Mouse (Mus musculus): ENCODE data around the gene Slc12a6. TPM values are rescaled to one million over a fixed set of nuclear protein-coding genes. Genes with fewer than 3 reads are reported as not detected.
A peak's percentile ranks its signal among the peaks of the same experiment; 100 is the strongest.

Slc12a6 gene
- polyA plus RNA-seq (2016; fragmentation: Nextera tagmentation; extraction: Ambion mirVana), result 10.6 and 11.4 TPM in 2 replicates

DNA sequence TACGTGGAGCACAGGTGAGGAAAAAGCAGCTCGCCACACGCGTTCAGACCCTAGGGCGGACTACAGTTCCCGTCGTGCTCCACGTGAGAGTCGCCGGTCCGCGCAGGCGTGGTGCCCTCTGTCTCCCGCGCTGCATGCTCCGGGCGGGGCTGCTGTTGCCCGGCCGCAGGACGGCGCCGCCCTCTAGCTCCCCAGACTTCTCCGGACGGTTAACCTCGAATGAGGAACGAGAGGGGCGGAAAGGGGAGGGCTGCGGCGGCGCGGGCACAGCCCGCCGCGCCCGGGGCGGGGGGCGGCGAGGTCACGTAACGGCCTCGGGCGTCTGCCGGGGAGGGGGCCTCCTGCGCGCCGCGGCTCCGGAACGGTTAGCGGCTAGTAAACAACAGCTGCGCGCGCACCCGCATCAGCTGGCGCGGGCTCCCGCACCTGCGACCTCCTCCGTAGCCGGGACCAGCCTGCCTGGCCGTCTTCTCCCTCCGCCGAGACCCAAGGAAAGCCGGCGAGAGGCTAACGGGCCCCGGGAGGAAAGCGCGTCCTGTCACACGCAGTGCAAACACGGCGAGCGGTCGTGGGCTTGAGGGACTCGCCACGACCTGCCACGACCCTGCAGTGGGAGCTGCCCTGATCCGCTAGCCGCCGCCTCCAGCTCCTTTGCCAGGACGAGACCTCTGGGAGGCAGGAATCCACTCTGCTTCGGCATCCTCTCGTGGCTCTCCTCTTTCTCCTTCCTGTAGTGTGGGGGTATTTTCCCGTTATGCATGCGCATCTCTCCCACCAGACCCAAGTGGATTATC lies at the start of gene Slc12a6:
Slc12a6 (plus strand) TSS at position 378 of the 794 bp plus-strand sequence.
- Histone ChIP-seq H3K4me2 (peak within 1 kb of the TSS; percentile 93), H3K27me3 (no peaks in the 10 kb centered on the region), H3K4me1 (replicated peaks) (peaks cover 20% of the 10 kb centered on the region), H3K27ac (peak within 1 kb of the TSS; percentile 89), H3K36me3 (no peaks in the 10 kb centered on the region), H3K4me3 (replicated peaks) (peak within 1 kb of the TSS; percentile 74), H3K9me3 (no peaks in the 10 kb centered on the region), H3K9ac (replicated peaks) (peak within 1 kb of the TSS; percentile 75)
- WGBS, result under 1% methylated on average over 76 of the region's 85 CpGs
- ATAC-seq (ENCODE audit: insufficient number of reproducible peaks, insufficient read depth, low FRiP score, low TSS enrichment, low read depth), result peak; percentile 94

- Histone ChIP-seq H3K4me1 (replicated peaks) (no peaks in the 10 kb centered on the region), H3K9ac (replicated peaks) (no peak overlapping the region), H3K4me2 (no peak overlapping the region), H3K36me3 (no peaks in the 10 kb centered on the region), H3K4me3 (replicated peaks) (no peak overlapping the region), H3K27ac (no peak overlapping the region), H3K9me3 (no peaks in the 10 kb centered on the region), H3K27me3 (no peaks in the 10 kb centered on the region)
- WGBS, result 3% methylated on average over 1 of the region's 1 CpGs
- ATAC-seq (ENCODE audit: insufficient number of reproducible peaks, insufficient read depth, low FRiP score, low TSS enrichment, low read depth), result no peak; the same call in 1 of the 2 replicates
Measured at GRCm38 (mm10) chr2:112215977-112216376, 49.6 kb upstream of the Slc12a6 start.

DNA sequence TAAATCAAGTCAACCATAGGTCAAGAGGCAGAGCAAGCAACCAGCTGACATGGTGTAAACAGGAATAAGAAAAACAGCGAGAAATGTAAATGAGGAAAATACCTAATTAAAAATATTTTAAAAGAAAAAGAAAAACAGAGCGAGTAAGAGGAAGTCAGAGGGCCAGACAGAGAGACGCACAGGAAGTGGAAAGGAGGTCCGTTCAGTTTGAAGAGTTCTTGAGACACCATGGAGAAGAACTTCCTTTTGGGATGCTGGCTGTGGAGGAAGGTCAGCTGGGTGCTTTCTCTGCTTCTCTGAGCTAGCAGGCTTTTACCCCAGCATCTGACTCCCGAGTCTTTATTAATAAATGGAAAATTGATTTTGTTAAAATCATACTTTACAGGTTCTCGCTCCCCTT lies 48.0 kb upstream of the Slc12a6 start:
- no peaks in the 10 kb centered on the region for H3K4me1 ChIP-seq (replicated peaks)

GRCm38 (mm10) chr2:112220880-112221279 lies 44.7 kb upstream of the Slc12a6 start:
- Histone ChIP-seq H3K27ac (no peak overlapping the region), H3K27me3 (no peaks in the 10 kb centered on the region), H3K9ac (replicated peaks) (no peak overlapping the region), H3K4me1 (replicated peaks) (no peaks in the 10 kb centered on the region), H3K36me3 (no peaks in the 10 kb centered on the region), H3K4me3 (replicated peaks) (no peak overlapping the region), H3K9me3 (no peaks in the 10 kb centered on the region), H3K4me2 (no peak overlapping the region)
- no peak for ATAC-seq (ENCODE audit: insufficient number of reproducible peaks, insufficient read depth, low FRiP score, low TSS enrichment, low read depth)
- 87% methylated on average over 5 of the region's 5 CpGs for WGBS

More for the DNA sequence above, 48.0 kb upstream of the Slc12a6 start:
- no peak overlapping the region for H3K4me2 ChIP-seq
- no peak for ATAC-seq (ENCODE audit: insufficient number of reproducible peaks, insufficient read depth, low FRiP score, low TSS enrichment, low read depth)
- no peak overlapping the region for H3K4me3 ChIP-seq (replicated peaks)
- WGBS, result 76% methylated on average over 6 of the region's 6 CpGs
- H3K27me3 ChIP-seq, result no peaks in the 10 kb centered on the region
- no peak overlapping the region for H3K9ac ChIP-seq (replicated peaks)
- H3K9me3 ChIP-seq, result no peaks in the 10 kb centered on the region
- no peak overlapping the region for H3K27ac ChIP-seq
- H3K36me3 ChIP-seq, result no peaks in the 10 kb centered on the region

GRCm38 (mm10) chr2:112222607-112223006 lies 43.0 kb upstream of the Slc12a6 start:
- 81% methylated on average over 5 of the region's 5 CpGs for whole genome bisulfite sequencing
- Histone ChIP-seq H3K9ac (replicated peaks) (no peak overlapping the region), H3K9me3 (no peaks in the 10 kb centered on the region), H3K4me2 (no peak overlapping the region), H3K4me1 (replicated peaks) (no peaks in the 10 kb centered on the region), H3K4me3 (replicated peaks) (no peak overlapping the region), H3K36me3 (no peaks in the 10 kb centered on the region), H3K27me3 (no peaks in the 10 kb centered on the region), H3K27ac (no peak overlapping the region)
- ATAC-seq (ENCODE audit: insufficient number of reproducible peaks, insufficient read depth, low FRiP score, low TSS enrichment, low read depth), result no peak

DNA sequence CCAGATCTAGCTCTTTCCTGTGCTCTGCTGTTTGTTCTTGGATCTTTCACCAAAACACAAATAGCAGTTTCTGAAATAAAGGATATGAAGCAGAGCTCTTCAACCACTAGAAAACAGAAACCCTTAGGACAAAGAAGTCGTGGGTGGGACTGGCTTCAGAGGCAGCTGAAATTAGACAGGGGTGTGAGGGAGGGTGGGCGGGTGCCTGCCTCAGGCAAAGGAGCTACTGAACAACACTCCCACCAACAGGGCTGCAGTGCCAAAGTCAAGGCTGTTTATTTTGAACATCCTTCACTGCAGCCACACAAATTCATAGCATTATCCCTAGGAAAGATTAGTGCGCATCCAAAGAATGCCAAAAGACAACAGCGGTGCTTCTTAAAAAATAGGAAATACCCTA lies 41.3 kb upstream of the Slc12a6 start:
- no peak overlapping the region for H3K4me2 ChIP-seq
- 64% methylated on average over 4 of the region's 4 CpGs for WGBS
- H3K4me1 ChIP-seq (replicated peaks), result no peaks in the 10 kb centered on the region
- no peak overlapping the region for H3K9ac ChIP-seq (replicated peaks)
- H3K27me3 ChIP-seq, result no peaks in the 10 kb centered on the region
- no peaks in the 10 kb centered on the region for H3K36me3 ChIP-seq
- no peaks in the 10 kb centered on the region for H3K9me3 ChIP-seq
- H3K27ac ChIP-seq, result no peak overlapping the region
- no peak overlapping the region for H3K4me3 ChIP-seq (replicated peaks)
- no peak for ATAC-seq (ENCODE audit: insufficient number of reproducible peaks, insufficient read depth, low FRiP score, low TSS enrichment, low read depth)

DNA sequence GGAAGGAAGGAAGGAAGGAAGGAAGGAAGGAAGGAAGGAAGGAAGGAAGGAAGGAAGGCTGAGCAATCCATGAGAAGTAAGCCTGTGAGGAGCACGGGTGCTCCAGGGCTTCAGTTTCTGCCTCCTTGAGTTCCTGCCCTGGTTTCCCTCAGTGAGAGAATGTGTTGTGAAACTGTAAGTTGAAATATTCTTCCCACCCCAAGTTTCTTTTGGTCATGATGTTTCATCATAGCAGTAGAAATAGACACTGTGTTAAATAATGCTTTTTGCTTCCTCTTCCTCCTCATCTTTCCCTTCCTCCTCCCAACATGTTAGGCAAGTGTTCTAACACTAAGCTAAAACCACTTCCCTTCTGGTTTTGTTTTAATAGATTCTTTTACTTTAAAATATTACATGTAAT lies 33.0 kb upstream of the Slc12a6 start:
- H3K27ac ChIP-seq, result no peak overlapping the region
- H3K4me2 ChIP-seq, result no peak overlapping the region
- H3K4me1 ChIP-seq (replicated peaks), result 0 out of 2 replicates have a peak, but pooled peaks cover under 1% of the 10 kb centered on the region
- H3K9ac ChIP-seq (replicated peaks), result no peak overlapping the region
- H3K9me3 ChIP-seq, result no peaks in the 10 kb centered on the region
- 94% methylated on average over 1 of the region's 1 CpGs for WGBS
- H3K36me3 ChIP-seq, result no peaks in the 10 kb centered on the region
- no peak for ATAC-seq (ENCODE audit: insufficient number of reproducible peaks, insufficient read depth, low FRiP score, low TSS enrichment, low read depth)
- H3K4me3 ChIP-seq (replicated peaks), result no peak overlapping the region
- H3K27me3 ChIP-seq, result no peaks in the 10 kb centered on the region

- H3K9ac ChIP-seq (replicated peaks), result no peak overlapping the region
- WGBS, result 83% methylated on average over 2 of the region's 2 CpGs
- H3K9me3 ChIP-seq, result no peaks in the 10 kb centered on the region
- H3K4me3 ChIP-seq (replicated peaks), result no peak overlapping the region
- ATAC-seq (ENCODE audit: insufficient number of reproducible peaks, insufficient read depth, low FRiP score, low TSS enrichment, low read depth), result no peak
- H3K27me3 ChIP-seq, result no peaks in the 10 kb centered on the region
- peaks cover 21% of the 10 kb centered on the region for H3K4me1 ChIP-seq (replicated peaks)
- no peak overlapping the region for H3K4me2 ChIP-seq
- no peaks in the 10 kb centered on the region for H3K36me3 ChIP-seq
- no peak overlapping the region for H3K27ac ChIP-seq
Measured at GRCm38 (mm10) chr2:112236620-112237019, 29.0 kb upstream of the Slc12a6 start.

- H3K27me3 ChIP-seq, result no peaks in the 10 kb centered on the region
- ATAC-seq (ENCODE audit: insufficient number of reproducible peaks, insufficient read depth, low FRiP score, low TSS enrichment, low read depth), result no peak
- peak overlapping the region; percentile 10; the same call in 1 of the 2 replicates for H3K4me2 ChIP-seq
- no peak overlapping the region for H3K27ac ChIP-seq
- H3K4me3 ChIP-seq (replicated peaks), result no peak overlapping the region
- H3K9me3 ChIP-seq, result no peaks in the 10 kb centered on the region
- H3K9ac ChIP-seq (replicated peaks), result no peak overlapping the region
- H3K4me1 ChIP-seq (replicated peaks), result peaks cover 22% of the 10 kb centered on the region
- WGBS, result 4% methylated on average over 4 of the region's 4 CpGs
- H3K36me3 ChIP-seq, result no peaks in the 10 kb centered on the region
Measured at GRCm38 (mm10) chr2:112238006-112238405, 27.6 kb upstream of the Slc12a6 start.

DNA sequence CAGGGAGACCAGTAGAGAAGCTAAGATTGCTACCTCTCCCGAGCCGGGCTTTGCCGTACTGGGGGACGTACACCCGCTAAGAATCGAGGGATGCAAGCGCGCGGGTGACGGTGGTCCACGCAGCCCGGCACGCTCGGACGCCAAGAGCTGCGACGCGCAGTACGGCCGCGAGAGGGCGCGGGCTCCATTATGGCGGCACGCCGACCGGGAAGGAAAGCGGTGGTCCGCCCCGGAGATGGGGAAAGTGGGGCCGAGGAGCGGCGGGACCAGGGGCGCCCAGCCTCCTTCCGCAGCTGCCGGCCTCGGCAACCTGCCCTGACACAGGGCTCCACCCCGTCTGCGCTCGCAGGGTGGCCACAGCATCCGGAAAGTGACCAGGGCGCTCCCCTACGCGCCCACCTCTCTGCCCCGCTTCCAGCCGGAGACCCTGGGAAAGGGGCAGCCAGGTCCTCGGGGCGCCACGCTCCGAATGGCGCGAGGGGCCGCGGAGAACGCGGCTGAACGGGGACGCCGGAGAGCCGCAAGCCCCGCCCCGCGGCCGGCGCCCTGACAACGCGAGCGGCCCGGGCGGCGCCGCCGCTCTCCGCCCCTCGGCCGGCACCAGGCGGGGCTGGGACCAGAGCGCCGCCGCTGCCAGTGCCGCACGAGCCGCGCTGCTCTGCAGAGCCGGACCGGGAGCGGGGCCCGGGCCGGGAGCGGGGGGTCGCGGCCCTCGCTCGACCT lies 26.3 kb upstream of the Slc12a6 start, which contains the start of gene Lpcat4:
Lpcat4 (plus strand) TSS at position 257 of the 723 bp plus-strand sequence.
- H3K4me2 ChIP-seq, result peak within 1 kb of the TSS; percentile 88
- WGBS, result under 1% methylated on average over 75 of the region's 94 CpGs
- peak; percentile 77 for ATAC-seq (ENCODE audit: insufficient number of reproducible peaks, insufficient read depth, low FRiP score, low TSS enrichment, low read depth)

DNA sequence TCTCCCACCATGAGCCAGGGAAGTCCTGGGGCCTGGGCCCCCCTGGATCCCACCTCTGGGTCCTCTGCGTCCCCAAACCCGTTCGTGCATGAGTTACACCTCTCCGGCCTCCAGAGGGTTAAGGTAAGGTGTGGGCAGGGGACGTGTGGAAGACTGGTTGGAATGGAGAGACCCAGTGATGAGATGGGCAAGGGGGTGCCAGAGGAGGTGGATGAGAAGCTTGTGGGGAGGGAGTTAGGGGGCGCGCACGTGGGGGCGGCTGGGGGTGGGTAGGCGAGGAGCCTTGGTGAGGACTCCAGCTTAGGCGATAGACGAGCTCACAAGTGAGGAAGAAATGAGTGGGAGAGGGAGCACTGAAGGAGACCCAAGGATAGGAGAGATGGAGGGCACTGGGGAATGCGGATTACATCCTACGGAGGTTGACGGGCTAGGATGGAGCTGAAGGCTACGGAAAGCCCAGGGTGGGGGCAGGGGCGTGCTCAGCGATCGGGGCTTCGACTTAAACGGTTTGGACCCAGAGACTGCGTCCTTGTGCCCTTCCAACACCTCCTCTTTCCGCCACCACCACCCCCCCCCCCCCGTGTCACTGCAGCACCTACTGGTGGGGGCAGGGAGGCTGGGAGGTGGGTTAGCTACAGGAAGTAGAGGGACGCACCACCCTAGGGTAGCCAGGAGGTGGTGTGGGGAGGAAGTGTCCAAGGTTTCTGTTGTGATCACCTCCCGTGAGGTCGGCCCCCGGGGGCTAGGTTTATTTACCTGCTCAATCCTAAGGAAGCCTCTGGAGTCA lies 25.5 kb upstream of the Slc12a6 start:
- under 1% methylated on average over 25 of the region's 28 CpGs for WGBS
- ATAC-seq (ENCODE audit: insufficient number of reproducible peaks, insufficient read depth, low FRiP score, low TSS enrichment, low read depth), result peak; percentile 49

More for the DNA sequence above, 26.3 kb upstream of the Slc12a6 start, which contains the start of gene Lpcat4:
- H3K9ac ChIP-seq (replicated peaks), result peak within 1 kb of the TSS; percentile 80
- H3K27me3 ChIP-seq, result no peaks in the 10 kb centered on the region
- H3K4me1 ChIP-seq (replicated peaks), result peaks cover 22% of the 10 kb centered on the region
- no peaks in the 10 kb centered on the region for H3K9me3 ChIP-seq
- peak within 1 kb of the TSS; percentile 96 for H3K27ac ChIP-seq
- peaks cover 6% of the 10 kb centered on the region for H3K36me3 ChIP-seq
- peak within 1 kb of the TSS; percentile 74 for H3K4me3 ChIP-seq (replicated peaks)

More for the DNA sequence above, 25.5 kb upstream of the Slc12a6 start:
- Histone ChIP-seq H3K9me3 (no peaks in the 10 kb centered on the region), H3K4me1 (replicated peaks) (peaks cover 22% of the 10 kb centered on the region), H3K27me3 (no peaks in the 10 kb centered on the region), H3K9ac (replicated peaks) (peak overlapping the region; percentile 80), H3K4me3 (replicated peaks) (peak overlapping the region; percentile 74), H3K36me3 (peaks cover 9% of the 10 kb centered on the region), H3K27ac (peak overlapping the region; percentile 96), H3K4me2 (peak overlapping the region; percentile 88)
